Mouse (Mus musculus) MEL (cell line): ENCODE measurements around the gene H2-DMa. TPM values are rescaled to one million over a fixed set of nuclear protein-coding genes. Genes with fewer than 3 reads are reported as not detected.

ENCODE experiments used
- DNase-seq: peaks from one replicate; pipeline ENCODE4 v3.0.0; 2011; ENCODE audit warnings: low read depth, low spot score
- H3K27ac ChIP-seq: 2 replicates; pipeline ENCODE4 v1.5.1; 2012; ENCODE audit warnings: low read depth, mild to moderate bottlenecking, control low read depth, low read length, moderate library complexity; ENCODE audit not compliant: control insufficient read depth
- H3K27me3 ChIP-seq, 2 experiments: fragments of 150-350 bp in 1 of 2; sonication (generic) in 1 of 2; 2 replicates each; pipeline ENCODE4 v1.6.1; 2012; ENCODE audit warnings: low read length in 2 of 2, mild to moderate bottlenecking in 2 of 2, improper control_type of control experiment in 1 of 2, moderate library complexity in 1 of 2; ENCODE audit not compliant: insufficient read depth in 2 of 2, control insufficient read depth in 1 of 2
- H3K36me3 ChIP-seq, 2 experiments: 2 replicates each; pipeline ENCODE4 v1.6.1; 2012 to 2014; ENCODE audit warnings: low read length in 2 of 2, improper control_type of control experiment in 1 of 2, inconsistent platforms in 1 of 2, mild to moderate bottlenecking in 1 of 2; ENCODE audit not compliant: insufficient read depth in 2 of 2, control insufficient read depth in 1 of 2
- H3K4me1 ChIP-seq, 2 experiments: fragments of 150-350 bp in 1 of 2; sonication (generic) in 1 of 2; 2 replicates each; pipeline ENCODE4 v1.6.1; 2012; ENCODE audit warnings: low read length in 2 of 2, improper control_type of control experiment in 1 of 2, mild to moderate bottlenecking in 1 of 2; ENCODE audit not compliant: insufficient read depth in 2 of 2, control insufficient read depth in 1 of 2
- H3K4me3 ChIP-seq, 2 experiments: fragments of 150-350 bp in 1 of 2; sonication (generic) in 1 of 2; 2 replicates each; pipeline ENCODE4 v1.5.1; 2012; ENCODE audit warnings: low read depth in 2 of 2, low read length in 2 of 2, mild to moderate bottlenecking in 2 of 2, moderate library complexity in 2 of 2, control low read depth in 1 of 2, improper control_type of control experiment in 1 of 2; ENCODE audit not compliant: control insufficient read depth in 1 of 2, insufficient read depth in 1 of 2
- H3K79me2 ChIP-seq: 2 replicates; pipeline ENCODE4 v1.6.1; 2012; ENCODE audit warnings: mild to moderate bottlenecking, low read length, moderate library complexity; ENCODE audit not compliant: control insufficient read depth, poor library complexity, insufficient read depth
- H3K9ac ChIP-seq: 2 replicates; pipeline ENCODE4 v1.6.1; 2012; ENCODE audit warnings: low read depth, mild to moderate bottlenecking, control low read depth, low read length, moderate library complexity; ENCODE audit not compliant: control insufficient read depth, poor library complexity, severe bottlenecking
- H3K9me3 ChIP-seq: fragments of 150-350 bp; sonication (generic); replicated peaks from 2 replicates; pipeline ENCODE4 v1.6.1; 2012; ENCODE audit warnings: mild to moderate bottlenecking, low read length, improper control_type of control experiment, moderate library complexity; ENCODE audit not compliant: insufficient read depth
- BHLHE40 ChIP-seq: IDR thresholded peaks from 2 replicates; pipeline ENCODE4 v1.6.1; 2012; ENCODE audit warnings: low read depth, mild to moderate bottlenecking, inconsistent platforms, low read length, improper control_type of control experiment, borderline replicate concordance
- CHD1 ChIP-seq: IDR thresholded peaks from 2 replicates; pipeline ENCODE4 v1.6.1; 2012; ENCODE audit warnings: low read depth, mild to moderate bottlenecking, inconsistent platforms, low read length, improper control_type of control experiment
- CHD2 ChIP-seq: IDR thresholded peaks from 2 replicates; pipeline ENCODE4 v1.6.1; 2011; ENCODE audit warnings: low read length, improper control_type of control experiment
- CTCF ChIP-seq, 3 experiments: IDR thresholded peaks in 2 of 3; conservative IDR thresholded peaks in 1 of 3; 2 replicates each; pipeline ENCODE4 v1.5.1; 2011 to 2012; ENCODE audit warnings: low read length in 3 of 3, low read depth in 2 of 3, mild to moderate bottlenecking in 2 of 3, improper control_type of control experiment in 1 of 3, inconsistent platforms in 1 of 3, mixed read lengths in 1 of 3, moderate library complexity in 1 of 3; ENCODE audit not compliant: control insufficient read depth in 1 of 3, insufficient read depth in 1 of 3, poor library complexity in 1 of 3, severe bottlenecking in 1 of 3
- ELF1 ChIP-seq: IDR thresholded peaks from 2 replicates; pipeline ENCODE4 v1.6.1; 2014; ENCODE audit warnings: low read depth, mild to moderate bottlenecking, inconsistent platforms, low read length, improper control_type of control experiment, moderate library complexity
- ETS1 ChIP-seq: IDR thresholded peaks from 2 replicates; pipeline ENCODE4 v1.6.1; 2012; ENCODE audit warnings: low read depth, mild to moderate bottlenecking, inconsistent platforms, low read length, improper control_type of control experiment, moderate library complexity
- GABPA ChIP-seq: IDR thresholded peaks from 2 replicates; pipeline ENCODE4 v1.6.1; 2012; ENCODE audit warnings: low read depth, mild to moderate bottlenecking, inconsistent platforms, low read length, improper control_type of control experiment, moderate library complexity
- HCFC1 ChIP-seq: IDR thresholded peaks from 2 replicates; pipeline ENCODE4 v1.6.1; 2012; ENCODE audit warnings: low read depth, mild to moderate bottlenecking, inconsistent platforms, low read length, improper control_type of control experiment, moderate library complexity
- KAT2A ChIP-seq: conservative IDR thresholded peaks from 2 replicates; pipeline ENCODE4 v1.6.1; 2012; ENCODE audit warnings: low read depth, low read length, improper control_type of control experiment, inconsistent platforms
- MAFK ChIP-seq: IDR thresholded peaks from 2 replicates; pipeline ENCODE4 v1.6.1; 2011; ENCODE audit warnings: low read depth, mild to moderate bottlenecking, low read length, improper control_type of control experiment, borderline replicate concordance
- MAX ChIP-seq: IDR thresholded peaks from 2 replicates; pipeline ENCODE4 v1.6.1; 2011; ENCODE audit warnings: low read length, improper control_type of control experiment
- MAZ ChIP-seq: IDR thresholded peaks from 2 replicates; pipeline ENCODE4 v1.6.1; 2012; ENCODE audit warnings: low read depth, mild to moderate bottlenecking, inconsistent platforms, low read length, improper control_type of control experiment
- MXI1 ChIP-seq: IDR thresholded peaks from 2 replicates; pipeline ENCODE4 v1.6.1; 2011; ENCODE audit warnings: mild to moderate bottlenecking, low read depth, low read length, improper control_type of control experiment
- MYB ChIP-seq: IDR thresholded peaks from 2 replicates; pipeline ENCODE4 v1.6.1; 2011; ENCODE audit warnings: mild to moderate bottlenecking, low read depth, low read length, improper control_type of control experiment
- MYC ChIP-seq: IDR thresholded peaks from 2 replicates; pipeline ENCODE4 v1.6.1; 2011; ENCODE audit warnings: low read depth, mild to moderate bottlenecking, low read length, improper control_type of control experiment, moderate library complexity
- NELFE ChIP-seq: IDR thresholded peaks from 2 replicates; pipeline ENCODE4 v1.6.1; 2011; ENCODE audit warnings: low read depth, low read length, improper control_type of control experiment
- NRF1 ChIP-seq: IDR thresholded peaks from 2 replicates; pipeline ENCODE4 v1.6.1; 2014; ENCODE audit warnings: low read depth, mild to moderate bottlenecking, inconsistent platforms, low read length, improper control_type of control experiment, moderate library complexity; ENCODE audit not compliant: poor library complexity, insufficient read depth, severe bottlenecking
- POLR2A ChIP-seq, 2 experiments: IDR thresholded peaks; 2 replicates each; pipeline ENCODE4 v1.6.1; 2011 to 2012; ENCODE audit warnings: low read length in 2 of 2, mild to moderate bottlenecking in 2 of 2, control low read depth in 1 of 2, improper control_type of control experiment in 1 of 2, low read depth in 1 of 2, moderate library complexity in 1 of 2; ENCODE audit not compliant: control insufficient read depth in 1 of 2, insufficient read depth in 1 of 2, poor library complexity in 1 of 2
- POLR2AphosphoS2 ChIP-seq: IDR thresholded peaks from 2 replicates; pipeline ENCODE4 v1.6.1; 2011; ENCODE audit warnings: low read length, improper control_type of control experiment
- POLR2AphosphoS5 ChIP-seq: IDR thresholded peaks from 2 replicates; pipeline ENCODE4 v1.6.1; 2012; ENCODE audit warnings: low read depth, borderline replicate concordance, mild to moderate bottlenecking, inconsistent platforms, low read length, moderate library complexity, mixed read lengths
- RAD21 ChIP-seq: IDR thresholded peaks from 2 replicates; pipeline ENCODE4 v1.6.1; 2011; ENCODE audit warnings: mild to moderate bottlenecking, low read depth, low read length, improper control_type of control experiment
- RCOR1 ChIP-seq: IDR thresholded peaks from 2 replicates; pipeline ENCODE4 v1.6.1; 2012; ENCODE audit warnings: low read depth, mild to moderate bottlenecking, inconsistent platforms, low read length, improper control_type of control experiment
- SIN3A ChIP-seq: IDR thresholded peaks from 2 replicates; pipeline ENCODE4 v1.6.1; 2012; ENCODE audit warnings: low read length, improper control_type of control experiment, inconsistent platforms
- SMC3 ChIP-seq: IDR thresholded peaks from 2 replicates; pipeline ENCODE4 v1.6.1; 2011; ENCODE audit warnings: low read depth, low read length, improper control_type of control experiment
- TAL1 ChIP-seq: IDR thresholded peaks from 2 replicates; pipeline ENCODE4 v1.6.1; 2012; ENCODE audit warnings: mild to moderate bottlenecking, inconsistent platforms, low read length, moderate library complexity, mixed read lengths
- TBP ChIP-seq: IDR thresholded peaks from 2 replicates; pipeline ENCODE4 v1.8.0; 2011; ENCODE audit warnings: low read depth, low read length, improper control_type of control experiment
- TCF12 ChIP-seq: IDR thresholded peaks from 2 replicates; pipeline ENCODE4 v1.6.1; 2014; ENCODE audit warnings: low read depth, mild to moderate bottlenecking, inconsistent platforms, low read length, improper control_type of control experiment, moderate library complexity
- UBTF ChIP-seq: IDR thresholded peaks from 2 replicates; pipeline ENCODE4 v1.6.1; 2012; ENCODE audit warnings: low read depth, mild to moderate bottlenecking, inconsistent platforms, low read length, improper control_type of control experiment, moderate library complexity, borderline replicate concordance; ENCODE audit not compliant: insufficient read depth
- ZC3H11A ChIP-seq: IDR thresholded peaks from 2 replicates; pipeline ENCODE4 v1.6.1; 2012; ENCODE audit warnings: low read depth, mild to moderate bottlenecking, inconsistent platforms, low read length, improper control_type of control experiment
- polyA plus RNA-seq, 2 experiments: library from polyadenylated mRNA; stranded (reverse) in 1 of 2; unstranded in 1 of 2; fragments of >175 nt in 1 of 2; fragments of >200 nt in 1 of 2; gene quantifications; 2 replicates each; pipeline versions ENCODE4 v1.2.1 to v1.2.4; 2012; ENCODE audit warnings: low replicate concordance in 2 of 2, low read depth in 1 of 2; ENCODE audit not compliant: insufficient read length in 2 of 2, insufficient read depth in 1 of 2, missing spikeins in 1 of 2
- total RNA-seq: library from RNA; depleted of rRNA; stranded (reverse); fragments of 300-350 nt; gene quantifications from 2 replicates; pipeline ENCODE4 v1.2.3, GENCODE M21; 2012

H2-DMa gene
- total and polyA plus RNA-seq, 3 experiments = 38.3 to 38.7 TPM; not detected in 1

- 0 out of 2 replicates have a peak overlapping the region, but pooled peaks have one; percentile 42 for H3K27ac ChIP-seq
- peak overlapping the region; percentile 54 to 58 for H3K4me3 ChIP-seq
- H3K9me3 ChIP-seq = no peaks in the 10 kb centered on the region
- no peaks in the 10 kb centered on the region for H3K27me3 ChIP-seq
- peak; percentile 96 for DNase-seq
- no peaks in the 10 kb centered on the region for H3K79me2 ChIP-seq
- no peaks in the 10 kb centered on the region; a peak in 1 of 4 replicates for H3K4me1 ChIP-seq
- TF ChIP-seq TBP (peak; percentile 47), ETS1 (no peak), MYC (no peak), POLR2A (IDR thresholded peaks at IDR 0.05; ENCODE audit: control insufficient read depth in 1 of 2, insufficient read depth in 1 of 2, low read depth in 1 of 2, low read length in 2 of 2, poor library complexity in 1 of 2) (peak in 1 of 2 experiments; percentile 54; a peak in 1 of 4 replicates), MYB (no peak), UBTF (no peak), MAFK (peak; percentile 91), NELFE (no peak), ELF1 (no peak), CHD2 (no peak), ZC3H11A (peak; percentile 54), CTCF (IDR thresholded peaks at IDR 0.05 in 2 of 3, conservative IDR thresholded peaks at IDR 0.05 in 1 of 3; ENCODE audit: control insufficient read depth in 1 of 3, insufficient read depth in 1 of 3, low read depth in 2 of 3, low read length in 3 of 3, poor library complexity in 1 of 3, severe bottlenecking in 1 of 3) (peak; percentile 79 to 91 (median 80)), POLR2AphosphoS2 (no peak), KAT2A (no peak), SMC3 (peak; percentile 82), HCFC1 (no peak), TCF12 (0 out of 2 replicates have a peak, but pooled peaks have one; percentile 12), NRF1 (no peak), BHLHE40 (no peak), TAL1 (no peak), SIN3A (peak; percentile 44; the same call in 1 of the 2 replicates), MAX (no peak), RCOR1 (no peak), MXI1 (peak; percentile 32; the same call in 1 of the 2 replicates), MAZ (no peak), RAD21 (peak; percentile 64), CHD1 (no peak), POLR2AphosphoS5 (no peak), GABPA (no peak)
- TF ChIP-seq, all 39 proteins: peak for 10
- Histone ChIP-seq H3K36me3 (no peaks in the 10 kb centered on the region), H3K9ac (peak overlapping the region; percentile 76)
Measured at GRCm38 (mm10) chr17:34101604-34102032, 17.7 kb upstream of the H2-DMa start.
